Mouse (Mus musculus) hindbrain, embryonic 14.5 days (tissue): ENCODE results near the gene Rhbdd1. TPM values are rescaled to one million over a fixed set of nuclear protein-coding genes. Genes with fewer than 3 reads are reported as not detected.

Experiments
- ATAC-seq: fragments of 200-750 bp; cut with Nextera tagmentation; 2 replicates; pipeline ENCODE4 v1.8.0; 2017; ENCODE audit warnings: moderate number of reproducible peaks, mild to moderate bottlenecking, moderate TSS enrichment, moderate library complexity; ENCODE audit not compliant: low FRiP score
- DNase-seq: peaks from one replicate; pipeline ENCODE4 v3.0.0-alpha.2; 2015; ENCODE audit warnings: low spot score
- H3K27ac ChIP-seq: fragments of 300-500 bp; sonication (generic); 2 replicates; pipeline ENCODE4 v1.5.1; 2014; ENCODE audit warnings: mild to moderate bottlenecking, moderate library complexity
- H3K27me3 ChIP-seq: fragments of 300-500 bp; sonication (generic); 2 replicates; pipeline ENCODE4 v1.6.1; 2014; ENCODE audit warnings: mild to moderate bottlenecking, low read length, mixed read lengths; ENCODE audit not compliant: control insufficient read depth, insufficient read depth
- H3K36me3 ChIP-seq: fragments of 300-500 bp; sonication (generic); replicated peaks from 2 replicates; pipeline ENCODE4 v1.6.1; 2014; ENCODE audit not compliant: control insufficient read depth, insufficient read depth
- H3K4me1 ChIP-seq: fragments of 300-500 bp; sonication (generic); replicated peaks from 2 replicates; pipeline ENCODE4 v1.6.1; 2014; ENCODE audit warnings: antibody characterized with exemption, low read length, mixed read lengths; ENCODE audit not compliant: control insufficient read depth, insufficient read depth
- H3K4me2 ChIP-seq: fragments of 300-500 bp; sonication (generic); replicated peaks from 2 replicates; pipeline ENCODE4 v1.6.1; 2014; ENCODE audit warnings: mild to moderate bottlenecking, moderate library complexity
- H3K4me3 ChIP-seq: fragments of 300-500 bp; sonication (generic); replicated peaks from 2 replicates; pipeline ENCODE4 v1.5.1; 2014; ENCODE audit warnings: mild to moderate bottlenecking, low read length
- H3K9ac ChIP-seq: fragments of 300-500 bp; sonication (generic); 2 replicates; pipeline ENCODE4 v1.6.1; 2014
- H3K9me3 ChIP-seq: fragments of 300-500 bp; sonication (generic); 2 replicates; pipeline ENCODE4 v1.6.1; 2016; ENCODE audit warnings: low read length; ENCODE audit not compliant: control insufficient read depth
- WGBS: fragments of 180-500 bp; shearing (Covaris S2); extraction: QIAGEN DNeasy Blood & Tissue Kit; methylation state at CpG from one replicate; pipeline ENCODE4 v1.1.7; 2014; 5-methylcytosine and 5-hydroxymethylcytosine counted together
- polyA plus RNA-seq: library from polyadenylated mRNA; unstranded; fragments of >200 nt; fragmentation: Nextera tagmentation; extraction: Ambion mirVana; gene quantifications from 2 replicates; pipeline ENCODE4 v1.2.1, GENCODE M21; 2014

Rhbdd1 gene
- polyA plus RNA-seq, 1 experiment from 2014 or later, result 3.1 TPM

DNA sequence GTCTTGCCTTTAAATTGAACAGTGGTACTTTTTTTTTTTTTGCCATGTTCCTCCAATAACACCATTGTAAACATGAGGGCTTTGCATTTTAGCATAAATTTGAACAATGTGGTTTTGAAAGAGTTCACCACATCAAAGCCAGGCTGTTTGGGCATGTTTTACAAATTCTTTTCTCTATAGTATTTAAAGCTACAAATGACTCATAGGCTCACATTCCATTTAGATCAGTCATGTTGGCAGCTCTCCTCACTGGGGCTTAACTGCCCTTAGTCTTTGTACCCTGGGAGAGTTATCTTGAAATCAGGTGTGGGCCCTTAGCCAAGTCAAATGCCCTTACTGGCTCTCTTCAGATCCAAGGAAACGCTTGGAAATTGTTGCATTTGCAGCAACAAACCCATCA, 112.8 kb downstream of the Rhbdd1 start:
- Histone ChIP-seq H3K27me3 (no peaks in the 10 kb centered on the region), H3K9ac (no peak overlapping the region), H3K4me1 (no peaks in the 10 kb centered on the region; the same call in 1 of the 2 replicates), H3K27ac (no peak overlapping the region), H3K9me3 (no peaks in the 10 kb centered on the region), H3K4me2 (no peak overlapping the region), H3K4me3 (no peak overlapping the region), H3K36me3 (no peaks in the 10 kb centered on the region)
- DNase-seq (no peak), ATAC-seq (no peak; the same call in 1 of the 2 replicates)
- WGBS, result 58% methylated on average over 1 of the region's 1 CpGs

DNA sequence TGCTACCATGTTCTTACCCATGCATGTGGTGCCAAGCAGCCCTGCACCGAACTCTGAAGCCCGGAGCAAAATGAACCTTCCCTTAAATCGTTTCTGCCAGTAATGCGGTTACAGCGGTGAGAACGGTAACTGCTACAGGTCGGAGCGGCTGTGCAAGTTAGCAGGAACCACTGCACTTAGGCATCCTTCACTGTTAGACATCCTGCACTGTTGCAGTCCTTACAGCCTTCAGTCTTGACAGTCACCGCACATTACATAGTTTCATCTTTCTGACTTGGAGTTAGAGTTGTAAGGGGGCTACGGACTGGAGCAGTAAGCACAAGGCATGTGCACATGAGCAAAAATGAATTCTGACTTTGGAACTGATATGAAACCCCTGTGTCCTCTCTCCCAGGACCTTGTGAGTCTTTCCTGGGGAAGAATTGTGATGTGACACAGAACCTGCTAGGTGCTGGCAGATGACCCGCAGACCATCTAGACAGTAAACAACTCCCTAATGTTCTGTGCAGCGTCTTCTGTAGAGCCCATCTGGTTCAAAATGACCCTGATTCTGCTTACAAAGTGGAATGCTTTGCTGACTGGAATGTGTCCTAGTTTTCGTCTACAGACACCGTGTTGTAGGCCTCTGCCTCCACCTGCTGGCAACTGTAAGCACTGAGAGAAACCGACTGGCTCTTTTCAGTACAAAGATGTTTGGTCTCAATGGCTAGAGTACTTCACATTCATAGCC, 116.8 kb downstream of the Rhbdd1 start:
- Histone ChIP-seq H3K9ac (no peak overlapping the region), H3K27ac (no peak overlapping the region), H3K4me3 (no peak overlapping the region), H3K4me1 (no peaks in the 10 kb centered on the region; the same call in 1 of the 2 replicates), H3K4me2 (no peak overlapping the region), H3K9me3 (no peaks in the 10 kb centered on the region), H3K27me3 (no peaks in the 10 kb centered on the region), H3K36me3 (no peaks in the 10 kb centered on the region)
- DNase-seq, result peak; percentile 89
- peak; percentile 82 for ATAC-seq
- 64% methylated on average over 15 of the region's 15 CpGs for WGBS

DNA sequence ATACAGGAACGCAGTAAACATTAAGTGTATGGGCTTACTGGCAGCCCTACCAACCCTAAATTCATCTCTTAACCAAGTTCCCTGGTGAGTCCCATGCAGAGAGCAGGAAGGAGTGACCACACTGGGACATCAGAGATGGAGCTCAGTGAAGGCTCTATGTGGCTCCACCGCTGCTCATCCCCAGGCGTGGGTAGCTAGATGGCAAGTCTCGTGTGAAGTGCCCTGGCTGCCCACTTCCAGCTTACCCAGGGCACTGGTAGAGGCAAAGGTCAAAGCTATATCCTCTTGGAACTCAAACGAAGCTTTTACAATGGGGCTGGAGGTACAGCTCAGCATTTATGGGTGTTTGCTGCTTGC, 117.4 kb downstream of the Rhbdd1 start:
- Histone ChIP-seq H3K36me3 (no peaks in the 10 kb centered on the region), H3K4me3 (no peak overlapping the region), H3K27me3 (no peaks in the 10 kb centered on the region), H3K9ac (no peak overlapping the region), H3K9me3 (no peaks in the 10 kb centered on the region), H3K4me2 (no peak overlapping the region), H3K4me1 (no peaks in the 10 kb centered on the region; the same call in 1 of the 2 replicates), H3K27ac (no peak overlapping the region)
- ATAC-seq, result peak; percentile 51; the same call in 1 of the 2 replicates
- no peak for DNase-seq
- 81% methylated on average over 5 of the region's 5 CpGs for WGBS

DNA sequence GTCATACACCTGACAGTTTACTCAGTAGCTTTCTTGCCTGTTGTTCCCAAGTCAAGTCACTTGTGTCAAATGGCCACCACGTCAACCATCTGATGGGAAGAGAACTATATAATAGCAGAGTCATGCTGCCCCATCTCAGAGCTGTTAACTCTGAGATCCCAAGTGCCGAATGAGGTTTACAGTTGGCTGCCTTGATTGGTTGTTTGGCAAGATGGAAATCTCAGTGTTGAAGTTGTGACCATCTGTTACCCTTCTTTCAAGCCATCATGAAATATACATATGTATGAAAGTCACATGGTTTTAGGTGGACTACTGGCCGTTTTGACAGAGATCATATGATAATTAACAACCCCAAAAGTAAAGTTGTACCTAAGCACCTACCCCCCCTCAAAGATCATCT, 121.0 kb downstream of the Rhbdd1 start:
- Histone ChIP-seq H3K9me3 (no peaks in the 10 kb centered on the region), H3K4me1 (no peaks in the 10 kb centered on the region; the same call in 1 of the 2 replicates), H3K4me3 (no peak overlapping the region), H3K27me3 (no peaks in the 10 kb centered on the region), H3K9ac (no peak overlapping the region), H3K4me2 (no peak overlapping the region), H3K27ac (no peak overlapping the region), H3K36me3 (no peaks in the 10 kb centered on the region)
- no peak for ATAC-seq
- DNase-seq, result no peak
- 40% methylated on average over 3 of the region's 3 CpGs for WGBS

DNA sequence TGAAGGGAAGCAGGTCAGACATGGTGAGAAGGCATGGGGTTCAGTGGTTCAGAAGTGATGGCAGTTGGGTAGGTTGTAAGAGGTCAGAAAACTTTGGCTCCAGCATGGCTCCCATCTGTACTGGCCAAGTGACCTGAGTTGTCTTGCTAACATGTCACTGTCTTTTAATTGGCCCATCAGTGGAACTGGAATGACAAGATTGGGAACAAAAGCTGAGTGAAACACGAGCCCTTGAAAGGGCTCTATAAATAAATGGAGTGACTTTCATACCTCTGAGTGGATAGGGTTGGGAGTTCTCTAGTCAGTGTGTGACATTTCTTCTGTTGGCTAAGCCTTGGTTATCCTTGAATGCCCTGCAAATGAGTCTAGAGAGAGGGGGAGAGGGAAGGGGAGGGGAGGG, 123.9 kb downstream of the Rhbdd1 start:
- Histone ChIP-seq H3K4me1 (no peaks in the 10 kb centered on the region), H3K4me2 (no peak overlapping the region), H3K27me3 (no peaks in the 10 kb centered on the region), H3K4me3 (no peak overlapping the region), H3K9ac (no peak overlapping the region), H3K9me3 (no peaks in the 10 kb centered on the region), H3K27ac (no peak overlapping the region), H3K36me3 (no peaks in the 10 kb centered on the region)
- ATAC-seq (no peak), DNase-seq (no peak)
- 61% methylated on average over 1 of the region's 1 CpGs for WGBS

DNA sequence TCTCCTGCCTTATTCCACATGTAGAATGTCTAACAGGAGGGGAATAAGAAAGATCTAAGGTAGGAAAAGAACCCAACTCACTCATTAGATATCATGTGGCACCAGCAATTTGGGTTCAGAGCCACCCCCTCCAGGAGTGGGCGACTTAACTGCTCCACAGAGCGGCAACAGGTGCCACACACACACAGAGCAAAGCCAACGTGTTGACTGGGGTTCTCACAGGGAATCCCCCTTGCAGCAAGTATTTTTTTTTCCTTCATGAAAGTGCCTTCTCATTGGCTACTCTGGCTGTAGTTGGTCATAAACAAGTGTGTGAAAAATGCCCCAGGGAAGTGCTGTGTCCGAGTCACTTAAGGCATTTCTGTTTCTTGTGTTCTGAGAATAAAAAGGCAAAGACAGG, 127.3 kb downstream of the Rhbdd1 start:
- Histone ChIP-seq H3K27me3 (no peaks in the 10 kb centered on the region), H3K4me1 (no peaks in the 10 kb centered on the region), H3K4me3 (no peak overlapping the region), H3K4me2 (no peak overlapping the region), H3K27ac (no peak overlapping the region), H3K9ac (no peak overlapping the region), H3K9me3 (no peaks in the 10 kb centered on the region), H3K36me3 (no peaks in the 10 kb centered on the region)
- ATAC-seq (no peak), DNase-seq (no peak)
- 77% methylated on average over 4 of the region's 4 CpGs for whole genome bisulfite sequencing

DNA sequence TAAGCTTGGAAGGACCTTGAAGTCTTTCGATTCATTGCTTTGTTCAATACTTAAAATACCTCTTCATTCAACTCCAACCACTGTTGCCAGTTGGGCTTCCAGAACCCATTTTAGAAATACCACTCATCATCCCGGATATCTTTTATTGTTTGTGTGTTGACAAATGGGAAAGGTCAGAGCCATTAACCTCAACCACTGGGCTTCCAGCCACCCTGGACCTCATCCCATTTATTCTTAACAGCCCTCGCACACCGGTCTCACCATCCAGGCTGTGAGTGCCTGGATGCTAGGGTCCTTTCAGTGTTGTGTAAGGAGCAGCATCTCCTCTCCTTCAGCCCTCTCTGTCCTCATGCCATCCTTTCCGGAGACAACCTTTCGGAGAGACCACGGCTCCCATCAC, 129.8 kb downstream of the Rhbdd1 start:
- no peak overlapping the region for H3K4me3 ChIP-seq
- H3K9ac ChIP-seq, result no peak overlapping the region
- H3K27ac ChIP-seq, result no peak overlapping the region
- H3K27me3 ChIP-seq, result no peaks in the 10 kb centered on the region
- ATAC-seq (no peak), DNase-seq (no peak)
- no peaks in the 10 kb centered on the region for H3K9me3 ChIP-seq
- no peaks in the 10 kb centered on the region for H3K36me3 ChIP-seq
- H3K4me1 ChIP-seq, result no peaks in the 10 kb centered on the region
- 82% methylated on average over 7 of the region's 7 CpGs for WGBS
- no peak overlapping the region for H3K4me2 ChIP-seq

DNA sequence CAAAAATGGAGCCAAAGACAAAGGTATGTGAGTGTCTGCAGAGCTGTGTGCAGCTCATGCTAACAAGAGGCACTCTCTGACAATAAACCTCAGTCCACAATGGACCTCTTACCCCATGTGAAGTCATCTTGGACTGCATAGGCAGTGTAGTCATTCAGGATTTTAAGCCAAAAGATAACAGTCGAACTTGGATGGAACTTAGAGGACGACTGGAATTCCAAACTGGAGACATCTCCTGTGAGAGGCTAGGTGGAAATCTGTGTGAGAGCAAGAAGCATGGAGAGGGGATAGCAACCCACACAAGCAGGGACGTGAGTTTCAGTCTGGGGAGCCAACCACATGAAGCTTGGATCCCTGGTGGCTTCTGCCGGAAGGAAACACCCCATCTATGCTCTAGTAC, 133.6 kb downstream of the Rhbdd1 start:
- 0 out of 2 replicates have a peak, but pooled peaks cover 4% of the 10 kb centered on the region for H3K4me1 ChIP-seq
- H3K4me3 ChIP-seq, result no peak overlapping the region
- no peaks in the 10 kb centered on the region for H3K27me3 ChIP-seq
- H3K4me2 ChIP-seq, result no peak overlapping the region
- no peak overlapping the region for H3K27ac ChIP-seq
- WGBS, result 87% methylated on average over 4 of the region's 4 CpGs
- no peak overlapping the region for H3K9ac ChIP-seq
- DNase-seq (no peak), ATAC-seq (no peak)
- H3K36me3 ChIP-seq, result no peaks in the 10 kb centered on the region
- H3K9me3 ChIP-seq, result no peaks in the 10 kb centered on the region

DNA sequence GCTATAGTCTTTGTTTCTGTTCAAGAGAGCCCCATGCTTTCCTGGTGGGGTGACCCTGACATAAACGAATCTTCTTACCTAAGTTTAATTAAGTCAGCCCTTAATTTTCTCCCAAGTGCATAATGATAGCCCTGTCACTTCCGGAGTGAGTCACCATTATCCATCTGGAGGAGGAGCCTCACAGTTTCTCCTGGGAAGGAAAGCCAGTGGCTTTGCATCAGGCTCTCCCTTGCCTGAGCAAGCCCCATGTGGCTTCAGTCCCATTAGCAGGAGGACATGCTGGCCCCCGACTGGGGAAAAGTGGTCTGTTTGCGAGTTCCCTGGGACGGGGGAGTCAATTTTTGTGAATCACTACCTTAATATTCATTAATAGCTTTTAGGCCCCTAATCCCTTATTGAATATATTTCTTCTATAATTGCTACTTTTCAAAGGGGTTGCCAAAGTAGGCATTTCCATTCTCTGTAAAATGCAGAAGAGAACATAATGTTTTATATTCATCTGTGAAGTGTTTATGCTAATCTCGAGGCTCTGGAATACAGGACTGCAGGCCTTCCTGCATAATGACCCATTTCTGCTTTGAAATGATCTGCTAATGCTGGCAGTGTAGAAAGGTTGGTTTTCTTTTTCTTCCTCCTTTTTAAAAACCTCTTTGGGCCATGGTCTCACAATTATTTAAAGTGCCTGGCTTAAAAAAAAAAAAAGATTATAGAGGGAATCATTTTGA, 135.8 kb downstream of the Rhbdd1 start:
- Histone ChIP-seq H3K4me2 (no peak overlapping the region), H3K36me3 (no peaks in the 10 kb centered on the region), H3K4me1 (0 out of 2 replicates have a peak, but pooled peaks cover 4% of the 10 kb centered on the region), H3K9ac (no peak overlapping the region), H3K4me3 (no peak overlapping the region), H3K9me3 (no peaks in the 10 kb centered on the region), H3K27me3 (no peaks in the 10 kb centered on the region), H3K27ac (peak overlapping the region; percentile 20; the same call in 1 of the 2 replicates)
- ATAC-seq (peak; percentile 67), DNase-seq (no peak)
- WGBS, result 30% methylated on average over 6 of the region's 6 CpGs
